ENCODE assay signal across 13 mouse cellular contexts in genomic region chr17:72015253-72015652, GRCm38 (mm10).
DNase-seq lines count a peak whose midpoint lies in the region; ATAC-seq and TF ChIP-seq lines count a peak whose summit lies in the region.
"Had no signal": no experiment of that assay in that cellular context is flagged by ENCODE, and none has a peak within 500 bp of the region (broad histone marks: within the 10 kb centered on the region; RNA-seq: fewer than 3 reads in every experiment).

No protein-coding gene starts in this region.

- no peak overlapping the region for H3K4me2 ChIP-seq in forebrain, embryonic 15.5 days (replicated peaks)
- H3K4me2 ChIP-seq in forebrain, embryonic 11.5 days (ENCODE audit: low read depth, low read length, severe bottlenecking): no peak overlapping the region
- H3K4me2 ChIP-seq in kidney, embryonic 16.5 days (replicated peaks; ENCODE audit: low read depth, low read length): no peak overlapping the region
- H3K4me2 ChIP-seq in stomach, postnatal 0 days (replicated peaks; ENCODE audit: low read depth): no peak overlapping the region
- H3K4me2 ChIP-seq: liver, embryonic 15.5 days had no signal

- no peak overlapping the region for H3K9ac ChIP-seq in forebrain, embryonic 15.5 days (replicated peaks)
- H3K9ac ChIP-seq in forebrain, embryonic 11.5 days (ENCODE audit: low read length): no peak overlapping the region
- H3K9ac ChIP-seq in kidney, embryonic 16.5 days (replicated peaks; ENCODE audit: low read length): no peak overlapping the region
- H3K9ac ChIP-seq in stomach, postnatal 0 days (ENCODE audit: low read length): no peak overlapping the region
- H3K9ac ChIP-seq: liver, embryonic 15.5 days had no signal

- 0 out of 2 replicates have a peak overlapping the region, but pooled peaks have one; percentile 30 for H3K27ac ChIP-seq in forebrain, embryonic 15.5 days (replicated peaks)
- no peak overlapping the region for H3K27ac ChIP-seq in forebrain, embryonic 11.5 days (ENCODE audit: low read depth, low read length)
- H3K27ac ChIP-seq in kidney, embryonic 16.5 days (ENCODE audit: low read length): no peak overlapping the region
- H3K27ac ChIP-seq in stomach, postnatal 0 days (replicated peaks): no peak overlapping the region
- H3K27ac ChIP-seq: liver, embryonic 15.5 days had no signal

- no peaks in the 10 kb centered on the region for H3K27me3 ChIP-seq in forebrain, embryonic 15.5 days
- H3K27me3 ChIP-seq in forebrain, embryonic 11.5 days (ENCODE audit: control insufficient read depth, insufficient read depth, low read length): no peaks in the 10 kb centered on the region
- no peaks in the 10 kb centered on the region for H3K27me3 ChIP-seq in kidney, embryonic 16.5 days (ENCODE audit: insufficient read depth, low read length)
- no peaks in the 10 kb centered on the region for H3K27me3 ChIP-seq in stomach, postnatal 0 days (ENCODE audit: control insufficient read depth, insufficient read depth, low read length)
- H3K27me3 ChIP-seq: liver, embryonic 15.5 days had no signal

- peak; percentile 90 for ATAC-seq in forebrain, embryonic 15.5 days (replicated peaks)
- no peak for ATAC-seq in forebrain, embryonic 11.5 days (replicated peaks; ENCODE audit: low FRiP score)
- no peak for ATAC-seq in kidney, embryonic 16.5 days (ENCODE audit: low FRiP score, low TSS enrichment)
- no peak for ATAC-seq in stomach, postnatal 0 days (ENCODE audit: low FRiP score, low TSS enrichment)

- H3K4me3 ChIP-seq in forebrain, embryonic 15.5 days: no peak overlapping the region
- no peak overlapping the region for H3K4me3 ChIP-seq in forebrain, embryonic 11.5 days (ENCODE audit: low read depth, low read length)
- H3K4me3 ChIP-seq in kidney, embryonic 16.5 days (ENCODE audit: low read length): no peak overlapping the region
- H3K4me3 ChIP-seq in stomach, postnatal 0 days (ENCODE audit: low read depth, low read length): no peak overlapping the region
- H3K4me3 ChIP-seq: liver, embryonic 15.5 days; myocyte had no signal

- no peak for TF ChIP-seq CTCF in stomach, postnatal 0 days (IDR thresholded peaks at IDR 0.05; ENCODE audit: low read depth)

- no peak for TF ChIP-seq EP300 in stomach, postnatal 0 days (optimal IDR thresholded peaks at IDR 0.05)

- no peak for DNase-seq in forebrain, embryonic 11.5 days (ENCODE audit: low spot score)
- DNase-seq in right cerebral cortex, postnatal 4 days: peak; percentile 65
- no peak for DNase-seq in right cerebral cortex, adult 18-20 months
- DNase-seq in layer of hippocampus, adult 18-20 months (ENCODE audit: low spot score in 2 of 2): peak; percentile 80 to 93
- no peak for DNase-seq in gastrocnemius, adult 18-20 months (ENCODE audit: low spot score)
- no peak for DNase-seq in stomach, postnatal 0 days (ENCODE audit: low spot score)
- DNase-seq: B cell, adult 2 months; heart, postnatal 4 days; kidney, adult 9 months had no signal

- no peaks in the 10 kb centered on the region for H3K36me3 ChIP-seq in forebrain, embryonic 15.5 days
- no peaks in the 10 kb centered on the region for H3K36me3 ChIP-seq in forebrain, embryonic 11.5 days (ENCODE audit: control insufficient read depth, insufficient read depth, low read length)
- no peaks in the 10 kb centered on the region for H3K36me3 ChIP-seq in kidney, embryonic 16.5 days (ENCODE audit: insufficient read depth, low read length)
- H3K36me3 ChIP-seq in stomach, postnatal 0 days (ENCODE audit: control insufficient read depth, insufficient read depth, low read length): no peaks in the 10 kb centered on the region
- H3K36me3 ChIP-seq: liver, embryonic 15.5 days had no signal

- WGBS in forebrain, embryonic 15.5 days: 41% methylated on average over 3 of the region's 3 CpGs
- WGBS in forebrain, embryonic 11.5 days: 85% methylated on average over 3 of the region's 3 CpGs
- 94% methylated on average over 3 of the region's 3 CpGs for WGBS in kidney, embryonic 16.5 days
- WGBS in stomach, postnatal 0 days: 73% methylated on average over 3 of the region's 3 CpGs

- H3K9me3 ChIP-seq in forebrain, embryonic 15.5 days: no peaks in the 10 kb centered on the region
- H3K9me3 ChIP-seq in forebrain, embryonic 11.5 days (ENCODE audit: control insufficient read depth, low read length): no peaks in the 10 kb centered on the region
- H3K9me3 ChIP-seq in kidney, embryonic 16.5 days (ENCODE audit: low read length): no peaks in the 10 kb centered on the region
- no peaks in the 10 kb centered on the region for H3K9me3 ChIP-seq in stomach, postnatal 0 days (ENCODE audit: control insufficient read depth, low read length)
- H3K9me3 ChIP-seq: liver, embryonic 15.5 days had no signal

- H3K4me1 ChIP-seq in forebrain, embryonic 15.5 days: peaks cover 12% of the 10 kb centered on the region; the same call in 1 of the 2 replicates
- H3K4me1 ChIP-seq in forebrain, embryonic 11.5 days (replicated peaks; ENCODE audit: control insufficient read depth, insufficient read depth, low read length): no peaks in the 10 kb centered on the region
- H3K4me1 ChIP-seq in kidney, embryonic 16.5 days (ENCODE audit: insufficient read depth, low read length): 0 out of 2 replicates have a peak, but pooled peaks cover 4% of the 10 kb centered on the region
- no peaks in the 10 kb centered on the region for H3K4me1 ChIP-seq in stomach, postnatal 0 days (replicated peaks; ENCODE audit: control insufficient read depth, insufficient read depth)
- H3K4me1 ChIP-seq: liver, embryonic 15.5 days had no signal

Comparison
In these comparisons a context has a peak if more than half of its experiments do, and no peak if none do; other contexts are left out.
1. DNase-seq: peak in right cerebral cortex, postnatal 4 days (single experiment) and layer of hippocampus, adult 18-20 months (2 of 2); none in forebrain, embryonic 11.5 days (single experiment), right cerebral cortex, adult 18-20 months (single experiment), gastrocnemius, adult 18-20 months (single experiment) and stomach, postnatal 0 days (single experiment).